Mouse (Mus musculus) left cerebral cortex, adult 18-20 months (tissue): Measurements from ENCODE around the gene Dkkl1. TPM values are rescaled to one million over a fixed set of nuclear protein-coding genes. Genes with fewer than 3 reads are reported as not detected.
"Not testable (repeated sequence)": the region's sequence is repeated elsewhere in the genome, so short reads cannot be mapped to it uniquely, and the experiment has no call there.

Experiments used
- DNase-seq, 2 experiments: peaks; one replicate each; pipeline ENCODE4 v3.0.0; 2021 to 2022; ENCODE audit warnings: low spot score in 2 of 2, mixed read lengths in 1 of 2
- total RNA-seq, 2 experiments: library from RNA; stranded (reverse); gene quantifications; 2 replicates each; pipeline ENCODE4 v1.2.3; 2021

Dkkl1 gene
- total RNA-seq, 2 experiments from 2014 or later, result 33.6 to 38.3 TPM

- no peak for DNase-seq
These were observed 17.8 kb downstream of the Dkkl1 start for GRCm38 (mm10) chr7:45193871-45194785.

- no peak for DNase-seq
These were observed 18.5 kb downstream of the Dkkl1 start for GRCm38 (mm10) chr7:45193406-45193805.

GRCm38 (mm10) chr7:45192585-45193310 lies 19.2 kb downstream of the Dkkl1 start:
- no peak for DNase-seq

- no peak for DNase-seq
These were observed 20.1 kb downstream of the Dkkl1 start for GRCm38 (mm10) chr7:45191803-45192363.

GRCm38 (mm10) chr7:45191161-45191560 lies 20.8 kb downstream of the Dkkl1 start:
- DNase-seq, result no peak

- no peak for DNase-seq
These were observed 21.8 kb downstream of the Dkkl1 start for GRCm38 (mm10) chr7:45190186-45190585.

- peak; percentile 63 to 83 for DNase-seq
These were observed 22.3 kb downstream of the Dkkl1 start for GRCm38 (mm10) chr7:45189600-45189999.

- no peak for DNase-seq
These were observed 26.0 kb downstream of the Dkkl1 start for GRCm38 (mm10) chr7:45185921-45186320.

- DNase-seq, result no peak
These were observed 28.3 kb downstream of the Dkkl1 start for GRCm38 (mm10) chr7:45183672-45184071.

- no peak for DNase-seq
These were observed 29.3 kb downstream of the Dkkl1 start for GRCm38 (mm10) chr7:45182606-45183005.

- DNase-seq, result peak; percentile 82 to 88
These were observed 29.7 kb downstream of the Dkkl1 start for GRCm38 (mm10) chr7:45182199-45182601.

GRCm38 (mm10) chr7:45181540-45181939 lies 30.4 kb downstream of the Dkkl1 start:
- DNase-seq, result no peak

- DNase-seq, result no peak
These were observed 31.0 kb downstream of the Dkkl1 start, which contains the start of gene Pth2 for GRCm38 (mm10) chr7:45180896-45181477. Gene Pth2 (plus strand): TSS chr7:45180995.

- DNase-seq, result no peak
These were observed 32.5 kb downstream of the Dkkl1 start, which contains the start of gene Gfy for GRCm38 (mm10) chr7:45179469-45179868. Gene Gfy (minus strand): TSS chr7:45179569.

- DNase-seq, result no peak
These were observed 33.4 kb downstream of the Dkkl1 start for GRCm38 (mm10) chr7:45178550-45178949.

- DNase-seq, result no peak
These were observed 35.6 kb downstream of the Dkkl1 start for GRCm38 (mm10) chr7:45176356-45176755.

GRCm38 (mm10) chr7:45175929-45176328 lies 36.0 kb downstream of the Dkkl1 start:
- DNase-seq, result no peak

- DNase-seq, result no peak
These were observed 36.5 kb downstream of the Dkkl1 start for GRCm38 (mm10) chr7:45175398-45175797.

- DNase-seq, result no peak
These were observed 37.2 kb downstream of the Dkkl1 start for GRCm38 (mm10) chr7:45174567-45175280.

GRCm38 (mm10) chr7:45173772-45174171 lies 38.2 kb downstream of the Dkkl1 start:
- DNase-seq, result not testable (repeated sequence)

GRCm38 (mm10) chr7:45172974-45173373 lies 39.0 kb downstream of the Dkkl1 start:
- DNase-seq, result no peak
